Mouse (Mus musculus): Measurements from ENCODE around the gene Olfml2a. TPM values are rescaled to one million over a fixed set of nuclear protein-coding genes. Genes with fewer than 3 reads are reported as not detected.

Gene Olfml2a
- polyA plus RNA-seq (2012; fragmentation: generic; extraction: Trizol), result under 1 TPM in 1 of 2 experiments, not detected in 1; 0.14 TPM

GRCm38 (mm10) chr2:38931851-38932667, at the start of gene Olfml2a:
Olfml2a (plus strand) TSS chr2:38931978.

GRCm38 (mm10) chr2:38927115-38927979, 4.4 kb upstream of the Olfml2a start, which contains the start of gene Nr6a1:
Nr6a1 (minus strand) TSS chr2:38927688.

GRCm38 (mm10) chr2:38997386-38998374, 65.9 kb downstream of the Olfml2a start, which contains the start of gene Wdr38:
Wdr38 (plus strand) TSS chr2:38997476.

GRCm38 (mm10) chr2:39004880-39005435, 73.2 kb downstream of the Olfml2a start, which contains the start of gene Arpc5l:
Arpc5l (plus strand) TSS chr2:39005348.

GRCm38 (mm10) chr2:39005574-39006079, 73.8 kb downstream of the Olfml2a start, which contains the start of gene Rpl35:
Rpl35 (minus strand) TSS chr2:39005624.

Other genes starting within 250 kb of the Olfml2a start
- gene Nr5a1, start 217.4 kb upstream of the Olfml2a start, polyA plus RNA-seq (2012; fragmentation: generic; extraction: Trizol), result under 1 TPM in 1 of 2 experiments, not detected in 1; 0.04 TPM
- gene Nr6a1, start 4.3 kb upstream of the Olfml2a start, polyA plus RNA-seq (2012; fragmentation: generic; extraction: Trizol), result 1 to 10 TPM in 1 of 2 experiments, under 1 TPM in 1; 0.11 to 2.1 TPM
- gene Wdr38, start 65.5 kb downstream of the Olfml2a start, polyA plus RNA-seq (2012; fragmentation: generic; extraction: Trizol), result under 1 TPM; 0.36 to 0.40 TPM
- 10 to 100 TPM; 26.1 to 58.7 TPM for gene Arpc5l, start 73.4 kb downstream of the Olfml2a start, polyA plus RNA-seq (2012; fragmentation: generic; extraction: Trizol)
- 1,000 to 10,000 TPM; 1,174 to 1,676 TPM for gene Rpl35, start 73.6 kb downstream of the Olfml2a start, polyA plus RNA-seq (2012; fragmentation: generic; extraction: Trizol)
- gene Golga1, start 133.6 kb downstream of the Olfml2a start, polyA plus RNA-seq (2012; fragmentation: generic; extraction: Trizol), result 1 to 10 TPM in 1 of 2 experiments, under 1 TPM in 1; 0.30 to 6.1 TPM